Mouse (Mus musculus) hindbrain, embryonic 14.5 days (tissue): Measurements from ENCODE around the gene Snx30. TPM values are rescaled to one million over a fixed set of nuclear protein-coding genes. Genes with fewer than 3 reads are reported as not detected.

Experiments used
- ATAC-seq: fragments of 200-750 bp; cut with Nextera tagmentation; 2 replicates; pipeline ENCODE4 v1.8.0; 2017; ENCODE audit warnings: moderate number of reproducible peaks, mild to moderate bottlenecking, moderate TSS enrichment, moderate library complexity; ENCODE audit not compliant: low FRiP score
- DNase-seq: peaks from one replicate; pipeline ENCODE4 v3.0.0-alpha.2; 2015; ENCODE audit warnings: low spot score
- H3K27ac ChIP-seq: fragments of 300-500 bp; sonication (generic); 2 replicates; pipeline ENCODE4 v1.5.1; 2014; ENCODE audit warnings: mild to moderate bottlenecking, moderate library complexity
- H3K27me3 ChIP-seq: fragments of 300-500 bp; sonication (generic); 2 replicates; pipeline ENCODE4 v1.6.1; 2014; ENCODE audit warnings: mild to moderate bottlenecking, low read length, mixed read lengths; ENCODE audit not compliant: control insufficient read depth, insufficient read depth
- H3K36me3 ChIP-seq: fragments of 300-500 bp; sonication (generic); replicated peaks from 2 replicates; pipeline ENCODE4 v1.6.1; 2014; ENCODE audit not compliant: control insufficient read depth, insufficient read depth
- H3K4me1 ChIP-seq: fragments of 300-500 bp; sonication (generic); replicated peaks from 2 replicates; pipeline ENCODE4 v1.6.1; 2014; ENCODE audit warnings: antibody characterized with exemption, low read length, mixed read lengths; ENCODE audit not compliant: control insufficient read depth, insufficient read depth
- H3K4me2 ChIP-seq: fragments of 300-500 bp; sonication (generic); replicated peaks from 2 replicates; pipeline ENCODE4 v1.6.1; 2014; ENCODE audit warnings: mild to moderate bottlenecking, moderate library complexity
- H3K4me3 ChIP-seq: fragments of 300-500 bp; sonication (generic); replicated peaks from 2 replicates; pipeline ENCODE4 v1.5.1; 2014; ENCODE audit warnings: mild to moderate bottlenecking, low read length
- H3K9ac ChIP-seq: fragments of 300-500 bp; sonication (generic); 2 replicates; pipeline ENCODE4 v1.6.1; 2014
- H3K9me3 ChIP-seq: fragments of 300-500 bp; sonication (generic); 2 replicates; pipeline ENCODE4 v1.6.1; 2016; ENCODE audit warnings: low read length; ENCODE audit not compliant: control insufficient read depth
- WGBS: fragments of 180-500 bp; shearing (Covaris S2); extraction: QIAGEN DNeasy Blood & Tissue Kit; methylation state at CpG from one replicate; pipeline ENCODE4 v1.1.7; 2014; 5-methylcytosine and 5-hydroxymethylcytosine counted together
- polyA plus RNA-seq: library from polyadenylated mRNA; unstranded; fragments of >200 nt; fragmentation: Nextera tagmentation; extraction: Ambion mirVana; gene quantifications from 2 replicates; pipeline ENCODE4 v1.2.1, GENCODE M21; 2014

Gene Snx30
- polyA plus RNA-seq, 1 experiment from 2014 or later: 21.9 TPM

DNA sequence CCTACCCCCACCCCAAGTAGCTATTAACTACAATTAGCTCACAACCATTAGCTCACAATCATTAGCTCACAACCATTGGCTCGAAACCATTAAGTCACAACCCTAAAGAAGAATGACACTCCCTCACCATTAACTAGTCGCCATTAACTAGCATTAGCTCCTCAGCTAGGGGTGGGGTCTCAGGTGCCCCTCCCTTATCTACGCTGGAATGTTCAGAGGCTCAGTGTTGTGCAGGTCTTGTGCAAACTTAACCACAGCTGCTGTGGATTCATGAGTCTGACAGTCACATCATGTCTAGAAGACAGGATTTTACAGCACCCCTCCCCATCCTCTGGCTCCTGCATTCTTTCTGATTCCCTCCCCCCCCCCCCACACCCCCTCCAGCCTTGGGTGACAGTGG is 122.0 kb downstream of the Snx30 start:
- WGBS: 79% methylated on average over 3 of the region's 3 CpGs
- DNase-seq (no peak), ATAC-seq (no peak)
- H3K4me2 ChIP-seq: no peak overlapping the region
- H3K27ac ChIP-seq: no peak overlapping the region
- H3K9me3 ChIP-seq: no peaks in the 10 kb centered on the region
- H3K4me1 ChIP-seq: no peaks in the 10 kb centered on the region
- H3K4me3 ChIP-seq: no peak overlapping the region
- no peak overlapping the region for H3K9ac ChIP-seq
- no peaks in the 10 kb centered on the region for H3K36me3 ChIP-seq
- H3K27me3 ChIP-seq: no peaks in the 10 kb centered on the region

- Histone ChIP-seq H3K36me3 (no peaks in the 10 kb centered on the region), H3K4me2 (no peak overlapping the region), H3K9me3 (no peaks in the 10 kb centered on the region), H3K4me3 (no peak overlapping the region), H3K9ac (no peak overlapping the region), H3K4me1 (no peaks in the 10 kb centered on the region), H3K27me3 (no peaks in the 10 kb centered on the region), H3K27ac (no peak overlapping the region)
- WGBS: 20% methylated on average over 6 of the region's 6 CpGs
- DNase-seq (peak; percentile 53), ATAC-seq (no peak; the same call in 1 of the 2 replicates)
These were observed 122.7 kb downstream of the Snx30 start for GRCm38 (mm10) chr4:59928347-59928746.

DNA sequence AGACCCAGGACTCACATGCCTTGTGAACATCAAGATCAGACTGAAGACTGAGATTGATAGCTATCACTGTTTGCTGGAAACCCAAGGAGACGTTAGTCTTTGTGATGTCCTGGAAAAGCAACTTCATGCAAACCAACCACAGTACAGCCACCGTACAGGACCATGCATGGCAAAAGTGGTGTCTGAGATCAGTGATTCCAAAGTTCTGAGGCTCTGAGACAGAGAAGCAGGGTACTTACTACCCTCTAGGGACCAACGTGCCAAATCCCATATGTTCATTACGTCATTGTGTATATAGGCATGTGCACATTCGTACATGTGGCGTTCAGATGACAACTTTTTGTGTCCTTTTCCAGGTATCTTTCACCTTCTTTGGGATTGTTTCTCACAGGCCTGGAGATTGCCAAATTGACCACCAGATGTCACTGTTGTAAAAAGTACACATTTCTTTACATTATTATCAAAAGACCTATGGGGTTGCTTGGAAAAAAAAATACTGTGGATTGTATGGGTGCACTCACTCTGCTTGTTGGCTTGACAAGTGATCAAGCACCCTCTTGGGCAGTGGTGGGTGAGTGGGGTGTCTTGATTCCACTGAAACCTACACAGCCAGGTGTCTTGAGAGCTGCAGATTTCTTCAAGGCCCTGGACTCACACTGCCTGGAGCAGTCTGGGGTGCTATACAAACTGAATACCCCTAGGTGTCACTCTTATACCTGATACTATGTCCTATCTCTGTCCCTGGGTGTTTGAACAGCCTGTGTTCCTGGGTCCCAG is 127.1 kb downstream of the Snx30 start:
- WGBS: 55% methylated on average over 6 of the region's 6 CpGs
- DNase-seq (peak; percentile 43), ATAC-seq (peak; percentile 89)
- Histone ChIP-seq H3K9me3 (no peaks in the 10 kb centered on the region), H3K9ac (no peak overlapping the region), H3K27ac (no peak overlapping the region), H3K4me1 (no peaks in the 10 kb centered on the region), H3K27me3 (no peaks in the 10 kb centered on the region), H3K4me3 (no peak overlapping the region), H3K4me2 (no peak overlapping the region), H3K36me3 (no peaks in the 10 kb centered on the region)

- Histone ChIP-seq H3K27me3 (no peaks in the 10 kb centered on the region), H3K27ac (no peak overlapping the region), H3K9me3 (no peaks in the 10 kb centered on the region), H3K4me1 (no peaks in the 10 kb centered on the region), H3K36me3 (no peaks in the 10 kb centered on the region), H3K4me2 (no peak overlapping the region), H3K9ac (no peak overlapping the region), H3K4me3 (no peak overlapping the region)
- ATAC-seq (no peak), DNase-seq (no peak)
- 77% methylated on average over 2 of the region's 2 CpGs for WGBS
These were observed 131.9 kb downstream of the Snx30 start for GRCm38 (mm10) chr4:59937543-59937942.

Other genes with a start within 250 kb of the Snx30 start
- 38.1 and 41.7 TPM in 2 replicates for gene Hsdl2, start 224.3 kb upstream of the Snx30 start, polyA plus RNA-seq
- gene E130308A19Rik, start 179.6 kb upstream of the Snx30 start, polyA plus RNA-seq: 54.7 and 59.9 TPM in 2 replicates
- gene Inip, start 4.3 kb upstream of the Snx30 start, polyA plus RNA-seq: 52.2 and 52.7 TPM in 2 replicates
- not detected in 2 replicates for gene Slc46a2, start 109.2 kb downstream of the Snx30 start, polyA plus RNA-seq
- not detected in 2 replicates for gene Mup4, start 154.9 kb downstream of the Snx30 start, polyA plus RNA-seq
- gene Mup6, start 158.5 kb downstream of the Snx30 start, polyA plus RNA-seq: not detected in 2 replicates